Comparison of ENCODE assay signal across 8 mouse cellular contexts in genomic region chr15:95828647-95829254, GRCm38 (mm10). TPM values are rescaled to one million over a fixed set of nuclear protein-coding genes. Genes with fewer than 3 reads are reported as not detected.
DNase-seq lines count a peak whose midpoint lies in the region; ATAC-seq and TF ChIP-seq lines count a peak whose summit lies in the region.

No protein-coding gene starts in this region.

- H3K27ac ChIP-seq in intestine, embryonic 14.5 days (ENCODE audit: low read depth): peak overlapping the region; percentile 34
- H3K27ac ChIP-seq in intestine, postnatal 0 days (ENCODE audit: low read depth, low read length): no peak overlapping the region; the same call in 1 of the 2 replicates
- no peak overlapping the region; the same call in 1 of the 2 replicates for H3K27ac ChIP-seq in forebrain, embryonic 16.5 days (ENCODE audit: low read length)
- peak overlapping the region; percentile 45; the same call in 1 of the 2 replicates for H3K27ac ChIP-seq in midbrain, embryonic 16.5 days (ENCODE audit: low read length)

- no peaks in the 10 kb centered on the region for H3K9me3 ChIP-seq in intestine, embryonic 14.5 days (ENCODE audit: control insufficient read depth, low read length)
- no peaks in the 10 kb centered on the region for H3K9me3 ChIP-seq in intestine, postnatal 0 days (ENCODE audit: control insufficient read depth)
- H3K9me3 ChIP-seq in forebrain, embryonic 16.5 days (ENCODE audit: control insufficient read depth, low read length): no peaks in the 10 kb centered on the region
- H3K9me3 ChIP-seq in midbrain, embryonic 16.5 days (replicated peaks; ENCODE audit: control insufficient read depth, low read length, poor library complexity, severe bottlenecking): no peaks in the 10 kb centered on the region

- ATAC-seq in intestine, embryonic 14.5 days (replicated peaks; ENCODE audit: low FRiP score, low TSS enrichment, low read depth): peak; percentile 49; the same call in 1 of the 2 replicates
- no peak for ATAC-seq in intestine, postnatal 0 days
- ATAC-seq in forebrain, embryonic 16.5 days: peak; percentile 55; the same call in 1 of the 2 replicates
- no peak for ATAC-seq in midbrain, embryonic 16.5 days

- no peaks in the 10 kb centered on the region for H3K36me3 ChIP-seq in intestine, embryonic 14.5 days (ENCODE audit: control insufficient read depth, insufficient read depth, low read length)
- no peaks in the 10 kb centered on the region for H3K36me3 ChIP-seq in intestine, postnatal 0 days (ENCODE audit: control insufficient read depth, insufficient read depth)
- no peaks in the 10 kb centered on the region for H3K36me3 ChIP-seq in forebrain, embryonic 16.5 days (ENCODE audit: control insufficient read depth, insufficient read depth)
- H3K36me3 ChIP-seq in midbrain, embryonic 16.5 days (ENCODE audit: control insufficient read depth, insufficient read depth, low read length): no peaks in the 10 kb centered on the region

- no peak for TF ChIP-seq CTCF in intestine, postnatal 0 days (IDR thresholded peaks at IDR 0.05; ENCODE audit: low read depth)

- H3K4me3 ChIP-seq in intestine, embryonic 14.5 days (ENCODE audit: low read depth, low read length): no peak overlapping the region
- no peak overlapping the region for H3K4me3 ChIP-seq in intestine, postnatal 0 days (ENCODE audit: low read depth, low read length)
- no peak overlapping the region for H3K4me3 ChIP-seq in forebrain, embryonic 16.5 days (replicated peaks; ENCODE audit: low read length)
- H3K4me3 ChIP-seq in midbrain, embryonic 16.5 days (ENCODE audit: low read depth, low read length): no peak overlapping the region

- DNase-seq in intestine, embryonic 14.5 days (ENCODE audit: low spot score): no peak
- peak; percentile 60 for DNase-seq in kidney, postnatal 10 days
- no peak for DNase-seq in adrenal gland, adult 18-20 months (ENCODE audit: low spot score in 2 of 2)
- DNase-seq in thymus, postnatal 25 days: no peak
- DNase-seq in right cerebral cortex, adult 18-20 months: no peak

- H3K4me1 ChIP-seq in intestine, embryonic 14.5 days (replicated peaks; ENCODE audit: control insufficient read depth, insufficient read depth, low read length): peaks cover 37% of the 10 kb centered on the region
- H3K4me1 ChIP-seq in intestine, postnatal 0 days (replicated peaks; ENCODE audit: control insufficient read depth, insufficient read depth, low read length): 0 out of 2 replicates have a peak, but pooled peaks cover 4% of the 10 kb centered on the region
- H3K4me1 ChIP-seq in forebrain, embryonic 16.5 days (replicated peaks; ENCODE audit: control insufficient read depth, insufficient read depth, low read length): peaks cover 21% of the 10 kb centered on the region
- peaks cover 32% of the 10 kb centered on the region for H3K4me1 ChIP-seq in midbrain, embryonic 16.5 days (ENCODE audit: control insufficient read depth, insufficient read depth, low read length)

- no peak overlapping the region for H3K9ac ChIP-seq in intestine, embryonic 14.5 days (ENCODE audit: low read length)
- H3K9ac ChIP-seq in intestine, postnatal 0 days (ENCODE audit: low read depth, low read length): no peak overlapping the region
- H3K9ac ChIP-seq in forebrain, embryonic 16.5 days (replicated peaks; ENCODE audit: low read depth, low read length): 0 out of 2 replicates have a peak overlapping the region, but pooled peaks have one; percentile 0
- 0 out of 2 replicates have a peak overlapping the region, but pooled peaks have one; percentile 16 for H3K9ac ChIP-seq in midbrain, embryonic 16.5 days (ENCODE audit: low read depth, low read length)

- H3K4me2 ChIP-seq in intestine, embryonic 14.5 days (ENCODE audit: low read length): peak overlapping the region; percentile 8; the same call in 1 of the 2 replicates
- H3K4me2 ChIP-seq in intestine, postnatal 0 days (replicated peaks; ENCODE audit: low read depth): no peak overlapping the region; the same call in 1 of the 2 replicates
- H3K4me2 ChIP-seq in forebrain, embryonic 16.5 days (ENCODE audit: low read length): no peak overlapping the region
- H3K4me2 ChIP-seq in midbrain, embryonic 16.5 days (ENCODE audit: low read length): no peak overlapping the region

- 31% methylated on average over 10 of the region's 10 CpGs for WGBS in intestine, embryonic 14.5 days
- 40% methylated on average over 10 of the region's 10 CpGs for WGBS in intestine, postnatal 0 days
- WGBS in forebrain, embryonic 16.5 days: 22% methylated on average over 10 of the region's 10 CpGs
- 45% methylated on average over 10 of the region's 10 CpGs for WGBS in midbrain, embryonic 16.5 days

- no peaks in the 10 kb centered on the region for H3K27me3 ChIP-seq in intestine, embryonic 14.5 days (replicated peaks; ENCODE audit: control insufficient read depth, insufficient read depth, low read length)
- no peaks in the 10 kb centered on the region for H3K27me3 ChIP-seq in intestine, postnatal 0 days (replicated peaks; ENCODE audit: control insufficient read depth, insufficient read depth, low read length)
- no peaks in the 10 kb centered on the region for H3K27me3 ChIP-seq in forebrain, embryonic 16.5 days (replicated peaks; ENCODE audit: control insufficient read depth, insufficient read depth, low read length)
- no peaks in the 10 kb centered on the region for H3K27me3 ChIP-seq in midbrain, embryonic 16.5 days (ENCODE audit: control insufficient read depth, insufficient read depth, low read depth, low read length)

RNA-seq across cellular contexts. Expression of gene Ano6, which starts 38.1 kb away (rescaled TPM):
- 66.2 and 71.8 TPM in 2 replicates for polyA plus RNA-seq in intestine, embryonic 14.5 days (2014; fragmentation: Nextera tagmentation; extraction: Ambion mirVana)
- 23.9 and 30.5 TPM in 2 replicates for polyA plus RNA-seq in intestine, postnatal 0 days (2015; fragmentation: Nextera tagmentation; extraction: Ambion mirVana)
- polyA plus RNA-seq in forebrain, embryonic 16.5 days (2015; fragmentation: Nextera tagmentation; extraction: Ambion mirVana): 22.7 and 24.6 TPM in 2 replicates
- 24.6 and 28.2 TPM in 2 replicates for polyA plus RNA-seq in midbrain, embryonic 16.5 days (2015; fragmentation: Nextera tagmentation; extraction: Ambion mirVana)
- 10 to 100 TPM; 56.5 to 64.2 TPM for total RNA-seq in adrenal gland, adult 18-20 months (2021)

Comparison
In these comparisons a context has a peak if more than half of its experiments do, and no peak if none do; other contexts are left out.
1. ATAC-seq: peak in intestine, embryonic 14.5 days (single experiment) and forebrain, embryonic 16.5 days (single experiment); none in intestine, postnatal 0 days (single experiment) and midbrain, embryonic 16.5 days (single experiment).
2. H3K27ac ChIP-seq: peak in intestine, embryonic 14.5 days (single experiment) and midbrain, embryonic 16.5 days (single experiment); none in intestine, postnatal 0 days (single experiment) and forebrain, embryonic 16.5 days (single experiment).
3. H3K9ac ChIP-seq: peak in forebrain, embryonic 16.5 days (single experiment) and midbrain, embryonic 16.5 days (single experiment); none in intestine, embryonic 14.5 days (single experiment) and intestine, postnatal 0 days (single experiment).